Mouse (Mus musculus) forebrain, embryonic 10.5 days (tissue): Measurements from ENCODE around the gene Trim63. TPM values are rescaled to one million over a fixed set of nuclear protein-coding genes. Genes with fewer than 3 reads are reported as not detected.
A peak's percentile ranks its signal among the peaks of the same experiment; 100 is the strongest.

Experiments
- DNase-seq: peaks from one replicate; pipeline ENCODE4 v3.0.0-alpha.2; 2017; ENCODE audit warnings: low spot score; ENCODE audit errors: extremely low spot score
- H3K27ac ChIP-seq: fragments of 300-500 bp; sonication (generic); 2 replicates; pipeline ENCODE4 v1.5.1; 2016; ENCODE audit warnings: mild to moderate bottlenecking
- H3K27me3 ChIP-seq: fragments of 300-500 bp; sonication (generic); 2 replicates; pipeline ENCODE4 v1.6.1; 2016; ENCODE audit warnings: mild to moderate bottlenecking; ENCODE audit not compliant: poor library complexity, severe bottlenecking
- H3K36me3 ChIP-seq: fragments of 300-500 bp; sonication (generic); replicated peaks from 2 replicates; pipeline ENCODE4 v1.6.1; 2016; ENCODE audit warnings: mild to moderate bottlenecking, moderate library complexity
- H3K4me1 ChIP-seq: fragments of 300-500 bp; sonication (generic); 2 replicates; pipeline ENCODE4 v1.6.1; 2016
- H3K4me3 ChIP-seq: fragments of 300-500 bp; sonication (generic); 2 replicates; pipeline ENCODE4 v1.5.1; 2016; ENCODE audit warnings: mild to moderate bottlenecking, moderate library complexity
- H3K9me3 ChIP-seq: fragments of 300-500 bp; sonication (generic); 2 replicates; pipeline ENCODE4 v1.6.1; 2016; ENCODE audit warnings: mild to moderate bottlenecking, moderate library complexity
- WGBS: fragments of 180-500 bp; shearing (Covaris S2); methylation state at CpG from one replicate; pipeline ENCODE4 v1.1.7; 2016; 5-methylcytosine and 5-hydroxymethylcytosine counted together
- polyA plus RNA-seq: library from polyadenylated mRNA; unstranded; fragments of >200 nt; fragmentation: Nextera tagmentation; extraction: Ambion mirVana; gene quantifications from 2 replicates; pipeline ENCODE4 v1.2.1, GENCODE M21; 2016

Gene Trim63
- polyA plus RNA-seq, 1 experiment from 2014 or later: 0.22 TPM

DNA sequence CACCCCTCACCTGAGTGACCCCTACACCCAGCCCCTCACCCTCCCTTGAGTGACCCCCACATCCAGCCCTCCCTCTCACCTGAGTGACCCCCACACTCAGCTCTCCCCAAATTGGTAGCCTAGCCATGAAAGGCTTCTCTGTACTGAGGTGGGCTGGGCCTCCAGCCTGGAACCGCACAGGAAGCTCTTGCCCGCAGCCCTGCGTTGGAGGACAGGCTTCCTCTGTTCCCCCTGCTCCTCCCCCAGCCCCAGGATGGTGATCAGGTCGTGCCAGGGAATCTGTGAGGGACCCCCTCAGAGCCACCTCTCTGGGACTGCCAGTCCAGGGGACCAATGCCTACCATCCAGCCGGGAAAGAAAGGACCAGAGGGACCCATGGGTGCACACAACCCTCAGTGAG is 50.4 kb downstream of the Trim63 start:
- Histone ChIP-seq H3K27ac (no peak overlapping the region), H3K4me3 (no peak overlapping the region), H3K9me3 (no peaks in the 10 kb centered on the region), H3K27me3 (peaks cover 89% of the 10 kb centered on the region), H3K4me1 (peaks cover 21% of the 10 kb centered on the region), H3K36me3 (no peaks in the 10 kb centered on the region)
- DNase-seq: no peak
- 40% methylated on average over 5 of the region's 5 CpGs for WGBS

DNA sequence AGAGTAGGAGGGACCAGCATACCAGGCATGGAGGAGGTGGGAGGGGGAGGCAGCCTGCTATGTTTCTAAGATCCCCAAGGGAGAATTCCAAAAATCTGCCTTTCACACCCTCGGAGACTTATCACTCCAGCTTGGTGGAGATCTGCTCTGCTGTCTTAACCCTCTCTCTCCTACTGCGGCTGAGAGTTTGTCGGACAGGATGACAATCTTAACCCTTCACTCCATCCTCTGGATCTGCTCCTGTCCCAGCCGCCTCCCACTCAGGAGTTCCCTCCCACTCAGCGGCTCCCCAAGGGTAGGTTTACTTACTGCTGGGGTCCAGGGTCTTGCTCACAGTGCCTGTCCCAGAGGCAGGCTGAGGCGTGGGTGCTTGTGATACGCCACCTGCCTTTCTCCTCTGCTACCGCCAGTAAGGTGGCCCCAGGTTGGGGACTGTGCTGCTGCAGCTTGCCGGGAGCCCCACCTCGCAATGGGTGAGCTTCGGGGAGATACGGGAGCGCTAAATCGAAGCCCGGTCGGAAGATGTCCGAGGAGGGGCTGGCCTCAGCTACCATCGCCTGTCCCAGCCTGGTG is 55.8 kb downstream of the Trim63 start:
- peaks cover 24% of the 10 kb centered on the region for H3K4me1 ChIP-seq
- 2% methylated on average over 18 of the region's 18 CpGs for WGBS
- no peaks in the 10 kb centered on the region for H3K36me3 ChIP-seq
- H3K27ac ChIP-seq: no peak overlapping the region
- H3K4me3 ChIP-seq: peak overlapping the region; percentile 64
- no peaks in the 10 kb centered on the region for H3K9me3 ChIP-seq
- peak; percentile 16 for DNase-seq
- peaks cover 85% of the 10 kb centered on the region for H3K27me3 ChIP-seq

DNA sequence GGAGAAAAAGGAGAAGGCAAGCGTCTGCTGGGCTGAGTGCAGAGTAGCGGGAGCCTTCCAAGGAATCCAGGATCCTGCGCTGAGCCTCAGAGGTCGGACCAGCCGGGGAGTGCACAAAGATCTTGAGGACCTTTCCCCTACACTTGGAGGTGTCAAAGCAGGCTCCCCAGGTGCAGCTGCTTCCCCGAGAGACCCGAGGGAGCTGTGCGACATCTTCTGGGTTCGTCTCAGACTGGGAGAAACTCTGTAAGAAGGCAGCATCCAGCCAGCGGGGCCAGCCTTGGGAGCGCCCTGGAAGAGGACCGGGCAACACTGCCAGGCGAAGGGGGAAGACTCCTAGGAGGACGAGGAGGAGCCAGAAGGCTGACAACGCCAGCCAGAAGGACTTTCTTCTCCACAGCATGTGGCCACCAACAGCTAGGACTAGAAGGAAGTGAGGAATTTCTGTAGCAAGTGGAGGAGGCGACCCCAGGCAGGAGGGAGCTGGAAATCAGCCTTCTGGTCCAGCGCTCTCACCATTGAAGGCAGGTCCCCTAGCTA is 56.5 kb downstream of the Trim63 start:
- peak; percentile 42 for DNase-seq
- no peaks in the 10 kb centered on the region for H3K36me3 ChIP-seq
- H3K9me3 ChIP-seq: no peaks in the 10 kb centered on the region
- peak overlapping the region; percentile 64 for H3K4me3 ChIP-seq
- under 1% methylated on average over 17 of the region's 17 CpGs for WGBS
- H3K27ac ChIP-seq: no peak overlapping the region
- peaks cover 78% of the 10 kb centered on the region for H3K27me3 ChIP-seq
- peaks cover 24% of the 10 kb centered on the region for H3K4me1 ChIP-seq

DNA sequence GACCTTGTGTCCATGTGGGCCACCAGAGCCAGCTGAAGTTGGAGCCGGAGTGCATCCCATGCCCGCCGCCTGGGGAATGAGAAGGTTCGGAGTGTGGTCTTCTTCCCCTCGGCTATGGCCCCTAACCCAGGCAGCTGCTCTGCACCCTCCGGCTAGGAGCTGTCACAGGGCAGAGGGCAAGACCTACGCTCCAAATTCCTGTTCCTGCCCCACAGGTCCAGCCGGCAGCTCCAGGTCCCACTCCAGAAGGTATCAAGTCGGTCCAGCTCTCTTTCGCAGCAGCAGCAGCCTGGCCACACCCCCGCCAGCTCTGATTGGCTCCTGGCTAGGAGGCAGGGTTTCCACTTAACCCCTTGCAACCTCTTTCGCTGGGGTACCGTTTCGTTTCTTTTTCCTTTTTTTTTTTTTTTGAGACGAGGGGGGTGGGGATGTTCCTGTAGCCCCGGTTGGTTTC is 57.4 kb downstream of the Trim63 start:
- peak overlapping the region; percentile 64 for H3K4me3 ChIP-seq
- no peaks in the 10 kb centered on the region for H3K36me3 ChIP-seq
- under 1% methylated on average over 16 of the region's 16 CpGs for WGBS
- H3K27ac ChIP-seq: no peak overlapping the region
- H3K9me3 ChIP-seq: no peaks in the 10 kb centered on the region
- peak; percentile 75 for DNase-seq
- H3K27me3 ChIP-seq: peaks cover 69% of the 10 kb centered on the region
- peaks cover 24% of the 10 kb centered on the region for H3K4me1 ChIP-seq

DNA sequence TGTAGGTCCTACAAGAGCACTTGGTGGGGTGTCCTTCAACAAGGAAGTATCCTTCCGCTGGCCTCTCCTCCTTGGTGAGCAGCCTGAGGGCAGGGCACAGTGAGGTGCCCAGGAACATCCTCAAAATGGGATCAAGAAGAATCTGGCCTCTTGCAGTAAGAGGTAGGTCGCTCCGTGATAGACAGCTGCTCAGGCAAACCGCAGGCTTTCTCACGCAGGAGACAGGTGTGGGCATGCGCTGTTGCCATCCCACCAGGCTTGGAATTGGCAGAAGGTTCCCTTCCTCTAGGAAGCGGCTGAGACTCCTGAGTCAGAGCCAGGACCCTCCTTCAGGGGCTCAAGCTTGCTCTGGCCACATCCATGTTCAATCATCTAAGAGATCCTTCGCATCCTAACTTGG is 58.4 kb downstream of the Trim63 start:
- no peak for DNase-seq
- no peak overlapping the region for H3K4me3 ChIP-seq
- peaks cover 60% of the 10 kb centered on the region for H3K27me3 ChIP-seq
- H3K36me3 ChIP-seq: no peaks in the 10 kb centered on the region
- H3K27ac ChIP-seq: no peak overlapping the region
- H3K9me3 ChIP-seq: no peaks in the 10 kb centered on the region
- peaks cover 29% of the 10 kb centered on the region for H3K4me1 ChIP-seq
- 79% methylated on average over 8 of the region's 8 CpGs for WGBS

DNA sequence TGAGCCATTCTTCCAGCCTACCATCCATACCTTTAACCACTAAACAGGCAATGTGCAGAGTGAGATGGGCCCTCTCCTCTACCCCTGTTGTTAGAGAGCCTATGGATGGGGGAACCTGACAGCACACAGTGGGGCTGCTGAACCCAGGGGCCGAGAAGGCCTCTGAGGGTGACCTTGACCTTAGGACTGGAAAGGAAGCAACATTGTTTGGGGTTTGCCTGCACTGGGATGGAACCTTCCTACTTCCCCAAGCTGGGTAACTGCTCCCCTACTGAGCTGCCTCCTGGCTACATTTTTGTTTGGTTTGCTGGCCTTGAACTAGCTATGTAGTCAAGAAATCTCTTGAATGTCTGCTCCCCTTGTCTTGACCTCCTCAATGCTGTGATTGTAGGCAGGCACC is 59.4 kb downstream of the Trim63 start:
- H3K27ac ChIP-seq: no peak overlapping the region
- H3K4me3 ChIP-seq: no peak overlapping the region
- no peaks in the 10 kb centered on the region for H3K36me3 ChIP-seq
- 63% methylated on average over 1 of the region's 1 CpGs for WGBS
- H3K27me3 ChIP-seq: peaks cover 50% of the 10 kb centered on the region
- H3K4me1 ChIP-seq: peaks cover 36% of the 10 kb centered on the region
- H3K9me3 ChIP-seq: no peaks in the 10 kb centered on the region
- no peak for DNase-seq

DNA sequence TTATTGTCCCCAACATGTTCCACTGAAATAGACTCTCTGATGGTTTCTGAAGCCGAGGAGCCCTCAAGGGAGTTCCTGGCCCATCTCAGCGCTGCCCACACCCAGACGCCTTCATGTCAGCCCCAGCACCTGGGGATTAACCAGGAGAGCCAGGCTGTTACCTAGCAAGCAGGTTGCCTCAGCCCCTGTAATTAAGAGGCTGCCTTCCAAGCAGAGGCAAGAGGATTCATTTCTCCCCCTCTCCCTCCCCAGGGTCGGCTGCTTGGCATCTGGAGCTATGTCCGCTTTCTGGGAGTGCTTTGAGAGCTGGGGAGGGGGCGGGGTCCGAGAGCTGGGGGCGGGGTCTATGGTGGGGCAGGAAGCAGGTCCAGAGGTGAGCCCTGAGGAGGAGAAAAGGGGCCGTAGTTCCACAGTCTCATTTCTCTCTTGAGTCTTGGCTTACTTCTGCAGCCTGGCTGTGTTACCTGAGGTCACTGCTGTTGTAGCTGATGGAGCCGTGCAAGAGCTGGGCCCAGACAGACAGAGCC is 63.2 kb downstream of the Trim63 start:
- no peak for DNase-seq
- peaks cover 12% of the 10 kb centered on the region for H3K4me1 ChIP-seq
- 33% methylated on average over 10 of the region's 10 CpGs for WGBS
- H3K36me3 ChIP-seq: no peaks in the 10 kb centered on the region
- H3K9me3 ChIP-seq: no peaks in the 10 kb centered on the region
- 0 out of 2 replicates have a peak overlapping the region, but pooled peaks have one; percentile 41 for H3K27ac ChIP-seq
- H3K4me3 ChIP-seq: no peak overlapping the region
- H3K27me3 ChIP-seq: peaks cover 14% of the 10 kb centered on the region

Other genes with a start within 250 kb of the Trim63 start
- gene Cd52, start 220.0 kb upstream of the Trim63 start, polyA plus RNA-seq: 4.1 and 5.0 TPM in 2 replicates
- 6.3 and 7.3 TPM in 2 replicates for gene Ubxn11, start 212.6 kb upstream of the Trim63 start, polyA plus RNA-seq
- gene Sh3bgrl3, start 186.3 kb upstream of the Trim63 start, polyA plus RNA-seq: 267 and 270 TPM in 2 replicates
- 34.3 and 35.5 TPM in 2 replicates for gene Cep85, start 128.0 kb upstream of the Trim63 start, polyA plus RNA-seq
- not detected in 2 replicates for gene Gm7534, start 112.1 kb upstream of the Trim63 start, polyA plus RNA-seq
- not detected in 2 replicates for gene Catsper4, start 87.7 kb upstream of the Trim63 start, polyA plus RNA-seq
- gene Cnksr1, start 76.7 kb upstream of the Trim63 start, polyA plus RNA-seq: 0.97 and 1.1 TPM in 2 replicates
- 0.72 and 0.90 TPM in 2 replicates for gene E130218I03Rik, start 71.5 kb upstream of the Trim63 start, polyA plus RNA-seq
- 20.7 and 22.7 TPM in 2 replicates for gene Zfp593, start 69.5 kb upstream of the Trim63 start, polyA plus RNA-seq
- 0.24 TPM in 1 of 2 replicates, not detected in the other for gene Gm30191, start 68.2 kb upstream of the Trim63 start, polyA plus RNA-seq
- 8.3 and 8.4 TPM in 2 replicates for gene Grrp1, start 61.0 kb upstream of the Trim63 start, polyA plus RNA-seq
- 21.7 and 22.0 TPM in 2 replicates for gene Pdik1l, start 27.2 kb upstream of the Trim63 start, polyA plus RNA-seq
- not detected in 2 replicates for gene Slc30a2, start 28.1 kb downstream of the Trim63 start, polyA plus RNA-seq
- 0.22 and 0.27 TPM in 2 replicates for gene Extl1, start 68.7 kb downstream of the Trim63 start, polyA plus RNA-seq
- 6.3 and 6.4 TPM in 2 replicates for gene Pafah2, start 81.2 kb downstream of the Trim63 start, polyA plus RNA-seq
- 2,040 and 2,174 TPM in 2 replicates for gene Stmn1, start 153.2 kb downstream of the Trim63 start, polyA plus RNA-seq
- gene Paqr7, start 181.6 kb downstream of the Trim63 start, polyA plus RNA-seq: 2.7 and 3.1 TPM in 2 replicates
- 30.3 and 32.8 TPM in 2 replicates for gene Aunip, start 195.9 kb downstream of the Trim63 start, polyA plus RNA-seq
- gene Mtfr1l, start 220.3 kb downstream of the Trim63 start, polyA plus RNA-seq: 113 and 115 TPM in 2 replicates
- 8.3 and 9.3 TPM in 2 replicates for gene Selenon, start 237.0 kb downstream of the Trim63 start, polyA plus RNA-seq